Mouse (Mus musculus): ENCODE results near the gene Olfr356.

The Olfr356 gene

DNA sequence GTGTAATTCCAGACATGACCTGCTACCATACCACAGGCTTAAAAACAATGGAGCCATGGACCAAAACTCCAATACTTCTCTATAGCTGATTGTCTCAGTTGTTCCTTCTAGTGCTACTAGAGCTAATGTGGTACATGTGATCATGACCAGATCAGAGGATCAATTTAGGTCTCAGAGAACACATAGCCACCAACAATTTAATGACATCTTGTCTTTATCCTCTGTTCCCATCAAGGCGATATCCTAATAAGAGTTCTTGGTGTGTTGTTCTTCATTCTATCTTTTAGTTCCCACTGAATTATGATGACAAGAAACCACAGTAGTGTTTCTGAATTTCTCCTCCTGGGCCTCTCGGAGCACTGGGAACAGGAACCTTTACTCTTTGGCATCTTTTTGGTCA, at the start of gene Olfr356:
Gene Olfr356 (plus strand): TSS at position 301 of the 400 bp plus-strand sequence.
- in situ Hi-C loops (cut with MboI, MseI), result no loop called here

DNA sequence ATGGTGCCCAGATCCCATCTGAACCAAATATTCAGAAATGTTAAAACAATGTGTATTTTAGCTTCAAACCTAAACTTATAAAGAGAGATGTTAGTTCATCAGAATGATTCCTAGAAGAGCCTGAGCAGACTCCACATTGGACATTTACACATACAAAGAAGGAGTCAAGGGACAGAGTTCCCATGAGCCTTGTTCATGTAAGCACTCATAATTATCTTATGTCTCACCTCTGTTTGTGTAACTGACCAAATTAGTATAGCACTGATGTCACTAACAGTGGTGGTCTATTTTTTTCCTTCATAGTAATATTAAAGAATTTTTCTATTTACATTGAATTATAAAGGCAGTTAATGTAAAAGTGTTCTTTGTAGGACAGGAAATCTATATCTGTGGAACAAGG, 44.1 kb upstream of the Olfr356 start, which contains the start of gene Olfr353:
Gene Olfr353 (minus strand): TSS at position 101 of the 400 bp plus-strand sequence.
- in situ Hi-C loops (cut with MboI, MseI), result no loop called here

DNA sequence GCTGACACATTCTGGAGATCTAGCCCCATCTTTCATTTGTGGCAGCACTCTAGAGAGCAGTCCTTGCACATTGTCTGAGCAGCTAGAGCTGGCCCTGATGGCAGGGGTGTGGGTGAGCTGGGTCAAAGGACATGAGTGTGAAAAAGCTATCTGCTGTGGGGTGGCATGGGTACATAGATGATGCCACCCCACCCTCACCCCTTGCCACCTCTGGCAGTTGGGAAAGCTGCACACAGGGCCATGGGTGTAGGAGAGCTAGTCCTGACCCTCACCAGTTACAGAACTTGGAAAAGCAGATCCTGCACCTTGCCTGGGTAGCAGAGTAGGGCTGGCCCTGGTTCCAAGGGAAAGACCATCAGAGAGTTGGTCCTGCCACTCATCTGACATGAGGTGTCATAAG, 39.8 kb upstream of the Olfr356 start:
- in situ Hi-C loops (cut with MboI, MseI), result no loop called here

DNA sequence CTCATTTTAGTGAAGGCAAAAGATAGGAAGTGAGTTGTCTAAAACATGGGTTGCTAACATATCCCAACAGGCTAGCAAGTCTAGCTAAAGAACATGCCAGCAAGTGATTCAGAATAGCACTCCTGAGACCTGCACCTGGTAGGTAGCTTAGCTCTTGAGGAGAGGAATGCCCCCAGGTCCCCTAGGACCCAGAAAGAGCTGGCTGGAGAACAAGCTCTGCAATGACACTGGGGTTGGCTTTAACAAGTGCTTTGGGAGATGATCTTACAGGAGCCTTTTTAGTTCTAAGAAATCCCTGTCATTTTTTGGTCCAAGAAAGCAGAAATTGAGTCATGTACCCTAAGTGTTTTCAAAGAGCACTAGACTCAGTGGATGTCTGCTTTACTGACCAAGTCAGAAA, 31.5 kb upstream of the Olfr356 start, which contains the start of gene Olfr354:
Gene Olfr354 (plus strand): TSS at position 301 of the 400 bp plus-strand sequence.
- in situ Hi-C loops (cut with MboI, MseI), result no loop called here

DNA sequence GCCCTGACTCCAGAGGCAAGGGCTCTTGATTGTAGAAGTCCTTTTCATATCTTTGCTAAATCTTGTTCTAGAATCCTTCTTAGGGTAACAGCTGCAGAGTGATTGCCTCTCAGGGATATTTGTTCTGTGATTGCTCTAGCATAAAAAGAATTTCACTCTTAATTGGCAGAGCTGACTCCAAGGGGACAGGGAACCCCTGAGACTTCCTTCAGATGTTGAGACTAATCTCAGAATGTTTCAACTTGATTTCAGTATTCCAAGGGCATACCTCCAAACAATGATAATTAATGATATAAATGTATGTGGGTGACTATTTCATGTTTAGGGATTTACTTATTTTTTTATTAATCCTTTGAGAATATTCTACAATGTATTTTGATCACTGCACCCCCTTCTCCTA, 8.1 kb upstream of the Olfr356 start, which contains the start of gene Olfr355:
Gene Olfr355 (minus strand): TSS at position 101 of the 400 bp plus-strand sequence.
- in situ Hi-C loops (cut with MboI, MseI), result no loop called here
